Mouse (Mus musculus) inflammation-experienced regulatory T-cells, adult 6 months (primary cell): ENCODE results near the gene Olfr547. TPM values are rescaled to one million over a fixed set of nuclear protein-coding genes. Genes with fewer than 3 reads are reported as not detected.

Experiments
- ATAC-seq: one replicate; pipeline ENCODE4 v1.8.0; 2017
- polyA plus RNA-seq, 3 experiments: library from polyadenylated mRNA; unstranded; fragments of 100-300 nt; shearing (Covaris generic); gene quantifications; one replicate each; pipeline ENCODE4 v1.2.1; 2017

The Olfr547 gene
- polyA plus RNA-seq, 3 experiments from 2014 or later: not detected

DNA sequence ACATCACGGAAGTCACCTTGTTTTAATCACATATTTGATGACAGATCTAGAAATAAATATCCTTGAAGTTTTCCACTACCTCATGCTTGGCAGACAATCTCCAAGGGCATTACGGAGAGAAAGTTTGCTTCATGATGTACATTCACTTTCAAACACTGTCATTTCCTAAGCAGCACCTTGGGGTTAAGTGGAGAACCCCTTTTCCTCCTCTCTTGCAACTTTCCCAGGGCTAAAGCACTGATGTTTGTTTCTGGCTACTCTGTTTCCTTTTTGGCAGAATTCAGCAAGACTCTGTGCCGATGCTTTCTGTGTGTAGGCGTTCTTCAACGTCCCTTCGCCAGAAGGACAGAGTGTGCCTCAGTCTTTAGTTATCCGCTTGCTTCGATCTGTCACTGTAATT, 36.6 kb downstream of the Olfr547 start, which contains the start of gene Olfr550:
Gene Olfr550, plus strand, starts transcription at position 301 of the 400 bp plus-strand sequence.
- no peak for ATAC-seq

DNA sequence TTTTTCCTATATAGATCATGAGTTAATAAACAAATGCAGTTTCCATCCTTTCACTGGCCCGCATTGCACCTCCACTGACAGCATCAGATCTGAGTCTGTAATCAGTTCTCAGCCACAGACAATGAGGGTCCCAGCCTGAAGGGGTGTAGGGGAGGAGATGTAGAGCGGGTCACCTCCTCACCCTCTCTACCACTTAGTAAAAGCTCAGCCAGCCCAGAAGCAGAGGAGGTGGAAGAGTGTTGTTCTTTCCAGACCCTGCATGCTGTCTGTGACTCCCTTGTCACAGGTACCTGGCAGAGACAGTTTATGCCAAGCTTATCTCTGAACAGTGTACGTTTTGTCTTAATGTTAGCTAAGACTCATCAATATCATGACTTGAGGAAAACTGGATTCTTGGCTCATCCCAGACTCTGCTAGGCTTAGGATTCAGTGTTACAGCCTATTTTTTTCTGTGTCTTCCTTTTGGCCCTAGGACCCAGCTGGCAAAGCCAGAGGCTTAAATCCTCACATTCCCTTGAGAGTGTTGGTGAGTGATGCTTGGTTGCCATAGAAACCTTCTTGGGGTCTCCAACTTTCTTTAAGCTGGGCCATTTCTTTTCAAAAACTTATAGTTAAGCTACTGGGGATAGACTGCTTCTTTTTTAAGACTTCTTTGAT, 38.8 kb downstream of the Olfr547 start:
- ATAC-seq: no peak

- no peak for ATAC-seq
Measured at GRCm38 (mm10) chr7:102575998-102576397, 41.4 kb downstream of the Olfr547 start.

Other genes with a start within 250 kb of the Olfr547 start
- 100 to 1,000 TPM in 1 of 3 experiments, 10 to 100 TPM in 2; 45.4 to 216 (median 61.4) TPM for gene Rrm1, start 93.1 kb upstream of the Olfr547 start, polyA plus RNA-seq
- under 1 TPM in 1 of 3 experiments, not detected in 2; 0.41 TPM for gene Olfr543, start 53.1 kb upstream of the Olfr547 start, polyA plus RNA-seq
- not detected for gene Olfr544, start 46.4 kb upstream of the Olfr547 start, polyA plus RNA-seq
- gene Olfr545, start 35.2 kb upstream of the Olfr547 start, polyA plus RNA-seq: not detected
- not detected for gene Olfr548-ps1, start 6.1 kb downstream of the Olfr547 start, polyA plus RNA-seq
- not detected for gene Olfr549, start 15.1 kb downstream of the Olfr547 start, polyA plus RNA-seq
- gene Trim21, start 30.7 kb downstream of the Olfr547 start, polyA plus RNA-seq: 10 to 100 TPM in 1 of 3 experiments, 1 to 10 TPM in 2; 7.8 to 10.0 (median 9.7) TPM
- under 1 TPM in 1 of 3 experiments, not detected in 2; 0.15 TPM for gene Olfr550, start 36.7 kb downstream of the Olfr547 start, polyA plus RNA-seq
- under 1 TPM in 1 of 3 experiments, not detected in 2; 0.12 TPM for gene Olfr551, start 57.1 kb downstream of the Olfr547 start, polyA plus RNA-seq
- gene Olfr552, start 63.0 kb downstream of the Olfr547 start, polyA plus RNA-seq: not detected
- not detected for gene Olfr553, start 83.5 kb downstream of the Olfr547 start, polyA plus RNA-seq
- not detected for gene Olfr554, start 103.7 kb downstream of the Olfr547 start, polyA plus RNA-seq
- not detected for gene Olfr555, start 124.1 kb downstream of the Olfr547 start, polyA plus RNA-seq
- under 1 TPM in 1 of 3 experiments, not detected in 2; 0.15 TPM for gene Olfr556, start 130.2 kb downstream of the Olfr547 start, polyA plus RNA-seq
- 10 to 100 TPM in 2 of 3 experiments, 1 to 10 TPM in 1; 7.5 to 16.1 (median 15.7) TPM for gene Trim68, start 152.6 kb downstream of the Olfr547 start, polyA plus RNA-seq
- gene Olfr557, start 161.2 kb downstream of the Olfr547 start, polyA plus RNA-seq: not detected
- not detected for gene Olfr558, start 167.5 kb downstream of the Olfr547 start, polyA plus RNA-seq
- not detected for gene Olfr33, start 184.3 kb downstream of the Olfr547 start, polyA plus RNA-seq
- gene Olfr559, start 192.7 kb downstream of the Olfr547 start, polyA plus RNA-seq: not detected
- not detected for gene Olfr560, start 224.6 kb downstream of the Olfr547 start, polyA plus RNA-seq
- gene Olfr78, start 224.7 kb downstream of the Olfr547 start, polyA plus RNA-seq: not detected
- gene Olfr561, start 236.5 kb downstream of the Olfr547 start, polyA plus RNA-seq: not detected